Mouse (Mus musculus): ENCODE measurements around the gene Rnase10.
"Not testable (repeated sequence)": the region's sequence is repeated elsewhere in the genome, so short reads cannot be mapped to it uniquely, and the experiment has no call there.

The Rnase10 gene

GRCm38 (mm10) chr14:51007152-51007801 is at the start of gene Rnase10:
TSS of gene Rnase10 (plus strand) at chr14:51007751.
- DNase-seq (ENCODE audit: low spot score): no peak

DNA sequence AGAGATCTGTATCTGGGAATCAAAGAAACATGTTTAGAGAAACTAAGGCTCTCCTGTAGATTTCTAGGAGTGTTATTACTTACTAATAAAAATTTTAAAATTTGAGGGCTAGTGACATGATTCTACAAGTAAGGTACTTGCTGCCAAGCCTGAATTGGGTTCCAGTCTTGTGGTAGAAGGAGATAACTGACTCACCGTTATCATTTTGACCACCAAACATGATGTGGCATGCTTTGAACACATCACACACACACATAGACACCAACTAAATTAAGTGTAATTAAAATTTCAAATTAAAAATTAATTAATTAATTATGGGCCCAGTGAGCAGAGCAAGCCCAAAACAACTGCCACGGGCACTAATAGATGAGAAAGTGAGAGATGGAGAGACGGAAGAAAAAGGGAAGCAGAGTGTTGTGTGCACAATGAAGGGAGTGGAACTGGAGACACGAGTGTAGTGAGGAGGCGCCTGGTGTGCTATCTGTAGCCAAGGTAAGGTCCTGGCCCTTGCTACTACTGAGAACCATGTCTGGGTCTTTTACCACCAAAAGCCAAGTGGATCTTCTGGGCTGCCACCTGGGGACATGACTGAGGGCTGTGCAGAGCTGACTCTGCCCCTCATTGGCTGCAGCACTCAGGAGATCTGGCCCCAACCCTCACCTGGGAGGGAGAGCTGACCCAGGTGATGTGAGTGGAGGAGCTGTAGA is 49.1 kb upstream of the Rnase10 start:
- not testable (repeated sequence) for DNase-seq (ENCODE audit: low spot score)

DNA sequence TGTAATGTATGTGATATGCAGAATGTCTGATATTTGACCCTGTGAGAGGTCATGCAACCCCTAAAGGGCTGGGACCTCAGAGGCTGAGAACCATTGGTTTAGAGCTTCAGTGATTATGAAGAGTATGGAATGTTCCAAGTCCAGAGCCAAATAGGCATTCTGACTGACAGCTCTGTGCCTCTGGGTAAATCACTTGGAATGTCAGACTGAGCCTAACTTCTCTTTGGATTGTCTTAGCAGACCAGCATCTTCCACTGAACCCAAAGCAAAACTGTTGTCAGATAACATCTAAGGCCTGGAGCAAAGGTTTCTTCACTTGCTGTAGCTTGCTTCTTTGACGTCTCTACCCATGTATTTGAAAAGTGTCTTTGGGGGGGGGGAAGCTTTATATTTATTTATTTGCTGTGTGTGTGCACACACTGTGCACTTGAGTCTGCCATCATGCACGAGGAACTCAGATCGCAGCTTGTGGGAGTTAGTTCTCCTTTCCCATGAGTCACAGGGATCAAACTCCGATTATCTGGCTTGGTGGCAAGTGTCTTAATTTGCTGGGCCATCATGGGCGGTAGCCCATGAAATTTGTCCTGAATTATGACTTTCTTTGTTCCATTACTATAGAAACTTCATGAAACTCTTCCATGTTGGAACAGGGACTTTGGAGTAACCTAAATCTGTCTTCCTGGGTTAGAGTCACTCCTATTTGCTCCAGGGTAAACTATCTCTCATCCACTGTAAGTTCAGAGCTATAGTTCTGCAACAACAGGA is 39.2 kb upstream of the Rnase10 start:
- DNase-seq (ENCODE audit: low spot score): no peak

DNA sequence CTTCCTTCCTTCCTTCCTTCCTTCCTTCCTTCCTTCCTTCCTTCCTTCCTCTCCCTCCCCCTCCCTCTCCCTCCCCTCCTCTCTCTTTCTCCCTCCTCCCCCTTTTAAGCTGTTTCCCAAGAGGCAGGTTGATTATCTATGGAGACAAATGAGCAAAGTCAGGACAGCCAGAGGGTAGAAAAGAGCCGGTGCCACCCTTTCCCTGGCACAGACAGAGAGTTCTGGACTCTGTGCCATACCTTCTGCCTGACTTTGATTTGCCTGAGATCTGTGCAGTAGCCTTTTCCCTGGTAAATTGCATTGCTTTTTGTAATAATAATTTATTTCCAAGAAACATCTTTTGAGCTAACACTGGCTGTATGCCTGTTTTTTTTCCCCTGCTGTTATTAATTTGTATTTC is 38.5 kb upstream of the Rnase10 start:
- no peak for DNase-seq (ENCODE audit: low spot score)

DNA sequence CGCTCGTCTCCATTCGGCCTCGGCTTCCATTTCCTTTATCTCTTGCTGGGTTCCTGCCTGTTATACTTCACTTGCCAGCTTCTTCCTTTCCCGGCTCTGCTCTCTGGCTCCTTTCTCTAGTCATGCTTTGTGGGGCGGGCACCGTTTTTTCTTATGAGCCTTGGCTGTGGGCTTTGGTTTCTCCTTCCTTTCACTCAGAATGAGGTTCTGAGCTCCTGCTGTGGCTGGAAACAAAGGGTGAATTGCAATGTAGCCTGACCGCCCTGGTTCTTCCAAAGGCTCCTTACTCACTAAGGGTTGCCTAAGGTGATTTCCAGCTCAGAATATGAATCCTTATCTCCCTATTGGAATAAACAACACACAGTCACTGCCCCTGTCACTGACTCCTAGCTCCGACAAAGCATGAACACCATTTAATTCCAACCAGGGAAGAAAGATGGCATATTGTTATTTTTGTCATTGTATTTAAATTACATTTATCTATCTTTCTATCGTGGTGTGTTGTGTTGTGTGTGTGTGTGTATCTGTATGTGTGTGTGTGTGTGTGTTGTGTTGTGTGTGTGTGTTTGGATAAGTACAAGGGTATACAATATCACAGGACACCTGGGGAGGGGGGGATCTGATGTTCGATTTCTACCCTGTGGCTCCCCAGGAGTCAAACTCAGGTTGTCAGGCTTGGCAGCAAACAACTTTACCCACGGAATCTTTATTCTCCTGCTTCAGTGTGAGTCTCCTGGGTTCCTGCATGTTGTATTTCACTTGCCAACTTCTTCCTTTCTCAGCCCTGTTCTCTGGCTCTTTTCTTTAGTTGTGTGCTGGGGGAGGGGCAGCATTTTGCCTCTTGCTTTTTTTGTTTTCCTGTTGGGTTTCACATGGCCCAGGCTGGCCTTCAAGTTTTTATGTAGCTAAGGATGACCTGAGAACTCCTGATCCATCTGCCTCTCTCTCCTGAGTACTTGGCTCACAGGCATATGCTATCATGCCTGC is 37.7 kb upstream of the Rnase10 start:
- DNase-seq (ENCODE audit: low spot score): no peak

GRCm38 (mm10) chr14:50970822-50971221 is 36.7 kb upstream of the Rnase10 start:
- no peak for DNase-seq (ENCODE audit: low spot score)

GRCm38 (mm10) chr14:50973054-50973453 is 34.5 kb upstream of the Rnase10 start:
- DNase-seq (ENCODE audit: low spot score): not testable (repeated sequence)

GRCm38 (mm10) chr14:50973700-50974099 is 33.9 kb upstream of the Rnase10 start:
- DNase-seq (ENCODE audit: low spot score): no peak

DNA sequence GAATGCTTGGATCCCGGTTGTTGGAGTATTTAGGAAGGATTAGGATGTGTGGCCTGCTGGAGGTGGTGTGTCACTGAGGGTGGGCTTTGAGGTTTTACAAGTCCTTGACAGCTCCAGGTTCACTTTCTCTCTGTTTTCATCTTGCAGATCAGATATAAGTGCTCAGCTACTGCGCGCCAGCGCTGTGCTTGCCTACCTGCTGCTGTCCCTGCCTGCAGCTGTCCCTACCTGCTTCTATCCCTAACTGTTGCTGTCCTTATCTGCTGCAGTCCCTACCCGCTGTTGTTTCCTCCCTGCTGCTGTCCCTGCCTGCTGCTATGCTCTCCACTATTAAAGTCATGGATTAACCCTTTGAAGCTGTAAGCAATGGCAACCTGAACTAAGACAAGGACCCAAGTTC is 32.5 kb upstream of the Rnase10 start:
- DNase-seq (ENCODE audit: low spot score): no peak

GRCm38 (mm10) chr14:50976674-50977073 is 30.9 kb upstream of the Rnase10 start:
- DNase-seq (ENCODE audit: low spot score): no peak

GRCm38 (mm10) chr14:50978451-50978850 is 29.1 kb upstream of the Rnase10 start:
- DNase-seq (ENCODE audit: low spot score): not testable (repeated sequence)

DNA sequence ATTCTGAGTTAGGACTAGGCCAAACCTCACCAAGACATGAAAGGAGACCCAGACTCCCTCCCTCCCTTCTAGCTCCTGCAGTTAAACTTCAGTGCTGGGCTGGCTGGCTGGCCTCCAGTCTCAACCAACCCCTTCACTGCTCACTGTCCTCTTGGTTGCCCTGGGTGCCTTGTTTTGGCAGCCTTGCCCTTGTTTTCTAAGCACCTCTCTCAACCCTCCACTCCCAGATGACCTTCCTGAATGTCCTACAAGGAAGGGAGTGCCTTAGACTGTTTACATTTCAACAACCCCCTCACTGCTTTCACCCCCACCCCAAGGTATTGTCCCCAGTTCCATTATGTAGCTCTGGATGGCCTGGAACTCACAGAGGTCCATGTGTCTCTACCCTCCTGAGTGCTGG is 27.9 kb upstream of the Rnase10 start:
- no peak for DNase-seq (ENCODE audit: low spot score)

- DNase-seq (ENCODE audit: low spot score): no peak
These were observed 26.3 kb upstream of the Rnase10 start for GRCm38 (mm10) chr14:50981207-50981606.

- DNase-seq (ENCODE audit: low spot score): no peak
These were observed 25.7 kb upstream of the Rnase10 start for GRCm38 (mm10) chr14:50981837-50982236.

DNA sequence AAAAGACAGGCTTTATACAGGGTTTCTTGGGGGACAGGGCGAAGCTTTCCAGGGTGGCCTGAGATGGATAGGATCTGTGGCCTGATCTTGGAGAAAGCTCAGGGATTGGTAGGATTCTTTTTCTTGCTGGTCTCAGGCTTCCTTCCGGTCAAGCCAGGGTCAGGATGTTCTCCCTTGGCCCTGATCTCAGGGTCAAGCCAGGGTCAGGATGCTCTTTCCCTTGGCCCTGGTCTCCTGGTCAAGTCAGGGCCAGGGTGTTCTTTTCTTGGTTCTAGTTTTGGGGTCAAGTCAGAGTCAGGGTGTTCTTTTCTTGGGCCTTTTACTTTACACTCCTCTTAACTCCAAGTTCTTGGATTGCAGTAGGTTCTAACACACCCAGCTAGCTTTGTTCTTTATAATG is 19.9 kb upstream of the Rnase10 start:
- DNase-seq (ENCODE audit: low spot score): no peak

GRCm38 (mm10) chr14:50991037-50991436 is 16.5 kb upstream of the Rnase10 start:
- no peak for DNase-seq (ENCODE audit: low spot score)

DNA sequence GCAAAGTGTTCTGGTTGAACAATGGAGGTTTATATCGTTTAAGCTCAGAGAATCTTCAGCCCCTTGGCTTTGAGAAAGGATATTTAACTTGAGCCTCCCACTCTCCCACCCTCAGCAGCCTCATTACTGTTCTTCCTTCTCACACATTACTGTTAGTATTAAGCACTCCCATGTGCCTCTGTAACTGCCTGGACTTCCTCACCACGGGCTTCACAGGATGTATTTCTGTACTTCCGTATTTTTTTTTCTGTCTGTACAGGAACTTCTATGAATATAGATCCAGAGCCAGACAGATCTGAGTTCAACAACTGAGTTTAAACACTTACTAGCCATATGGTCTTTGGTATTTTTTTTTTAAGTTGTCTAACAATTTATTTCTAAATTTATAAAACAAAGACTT is 10.5 kb upstream of the Rnase10 start:
- no peak for DNase-seq (ENCODE audit: low spot score)

DNA sequence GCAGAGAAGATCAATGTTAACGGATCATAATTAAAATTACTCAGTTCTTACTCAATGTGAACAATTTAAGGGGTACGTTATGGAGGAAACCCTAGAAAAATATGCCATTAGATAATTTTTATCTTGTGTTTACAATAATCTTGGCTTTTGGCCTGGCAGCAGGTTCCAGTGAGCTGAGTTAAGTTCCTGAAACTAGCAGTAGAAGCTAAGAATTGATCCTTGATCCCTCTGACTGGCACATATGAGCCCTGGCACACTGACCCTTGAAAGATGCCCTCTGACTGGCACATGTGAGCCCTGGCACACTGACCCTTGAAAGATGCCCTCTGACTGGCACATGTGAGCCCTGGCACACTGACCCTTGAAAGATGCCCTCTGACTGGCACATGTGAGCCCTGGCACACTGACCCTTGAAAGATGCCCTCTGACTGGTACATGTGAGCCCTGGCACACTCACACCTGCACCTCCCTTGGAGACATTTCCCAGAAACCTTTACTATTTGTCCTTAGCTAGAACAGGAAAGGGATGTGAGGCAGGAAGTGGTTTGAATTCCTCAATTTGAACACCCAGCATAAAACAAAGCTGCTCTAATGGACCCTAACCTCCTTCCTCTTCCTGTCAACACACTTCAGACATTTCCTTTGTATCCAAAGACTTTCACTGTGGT is 9.4 kb upstream of the Rnase10 start:
- no peak for DNase-seq (ENCODE audit: low spot score)

- DNase-seq (ENCODE audit: low spot score): no peak
These were observed 563 bp downstream of the Rnase10 start for GRCm38 (mm10) chr14:51007914-51008713.

DNA sequence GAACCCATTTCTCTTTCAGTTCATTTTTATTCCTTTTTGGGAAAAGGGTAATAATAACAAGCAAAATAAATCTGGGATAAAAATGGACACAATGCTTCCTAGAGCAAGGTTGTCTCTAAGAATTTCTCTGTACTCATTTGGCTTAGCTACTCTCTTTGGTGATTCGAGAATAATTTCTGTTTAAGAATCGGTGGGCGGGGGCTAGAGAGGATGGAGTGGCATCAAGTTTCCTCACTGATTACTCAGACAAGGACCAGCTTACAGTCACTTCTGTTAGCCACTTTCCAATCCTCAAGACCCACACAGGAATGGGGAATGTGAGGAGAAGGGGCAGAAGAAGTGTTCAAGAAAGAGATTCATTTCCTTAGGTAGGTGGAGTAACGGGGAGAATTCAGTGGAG is 1.2 kb downstream of the Rnase10 start:
- no peak for DNase-seq (ENCODE audit: low spot score)

Data from layer of hippocampus, adult 9-10 months (tissue).